In the genomic region with DNA sequence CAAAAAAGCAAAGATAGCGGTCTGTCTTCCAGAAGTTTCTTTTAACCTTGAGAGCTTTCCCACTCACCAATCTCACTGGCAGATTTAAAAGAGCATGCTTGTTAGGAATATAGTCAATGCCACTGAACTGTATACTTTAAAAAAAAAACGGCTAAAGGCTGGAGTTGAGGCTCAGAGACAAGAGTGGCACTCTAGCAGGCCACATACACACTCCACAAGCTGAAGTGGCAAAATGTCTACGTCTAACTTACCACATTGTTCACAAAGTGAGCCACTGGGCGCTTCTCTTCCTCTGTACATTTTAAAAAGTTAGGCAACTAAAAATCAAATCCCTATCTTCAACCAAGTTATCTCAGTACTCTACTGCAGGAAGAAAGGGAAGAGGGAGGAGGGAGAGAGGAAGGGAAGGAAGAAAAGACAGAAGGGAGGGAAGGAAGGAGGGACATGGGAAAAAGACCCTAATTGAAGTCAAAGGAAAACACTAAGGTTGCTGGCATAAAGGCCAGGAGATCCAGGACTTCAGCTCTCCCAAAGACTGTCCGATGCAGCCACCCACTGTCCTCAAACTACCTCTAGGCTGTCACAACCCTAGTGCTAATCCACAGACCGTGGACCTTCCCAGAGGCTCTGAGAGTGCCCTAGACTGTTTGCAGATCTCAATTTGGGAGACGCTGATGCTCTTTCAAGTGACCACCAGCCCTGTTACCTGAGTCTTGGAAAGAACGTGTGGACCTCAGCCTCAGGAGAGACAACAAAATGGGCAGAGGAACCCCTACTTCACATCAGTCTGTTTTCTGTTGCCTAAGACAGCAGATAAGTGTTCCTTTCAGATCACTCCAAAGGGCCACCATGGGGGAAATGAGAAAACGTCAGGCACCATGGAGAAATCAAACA, we compare ENCODE assay signal across 27 mouse cellular contexts. TPM values are rescaled to one million over a fixed set of nuclear protein-coding genes. Genes with fewer than 3 reads are reported as not detected.
A peak's percentile ranks its signal among the peaks of the same experiment; 100 is the strongest.
DNase-seq lines count a peak whose midpoint lies in the region; ATAC-seq and TF ChIP-seq lines count a peak whose summit lies in the region.
"Had no signal": no experiment of that assay in that cellular context is flagged by ENCODE, and none has a peak within 500 bp of the region (broad histone marks: within the 10 kb centered on the region; RNA-seq: fewer than 3 reads in every experiment).

No protein-coding gene starts in this region.

- H3K4me2 ChIP-seq in heart, embryonic 14.5 days (ENCODE audit: low read length), result peak overlapping the region; percentile 45
- 0 out of 2 replicates have a peak overlapping the region, but pooled peaks have one; percentile 4 for H3K4me2 ChIP-seq in lung, embryonic 16.5 days (ENCODE audit: low read depth, low read length)
- H3K4me2 ChIP-seq in heart, embryonic 16.5 days (ENCODE audit: low read depth, low read length), result peak overlapping the region; percentile 39
- H3K4me2 ChIP-seq: hindbrain, embryonic 14.5 days; liver, embryonic 12.5 days; midbrain, embryonic 12.5 days; neural tube, embryonic 12.5 days had no signal

- no peak for TF ChIP-seq CTCF in heart, adult 2 months (IDR thresholded peaks at IDR 0.05)
- TF ChIP-seq CTCF in lung, adult 2 months (IDR thresholded peaks at IDR 0.05; ENCODE audit: insufficient read depth, low read length), result no peak

- 71% methylated on average over 9 of the region's 9 CpGs for WGBS in heart, adult 2 months
- WGBS in heart, embryonic 14.5 days, result 40% methylated on average over 9 of the region's 9 CpGs
- WGBS in lung, embryonic 16.5 days, result 42% methylated on average over 9 of the region's 9 CpGs
- 75% methylated on average over 9 of the region's 9 CpGs for WGBS in lung, adult 2 months
- WGBS in heart, embryonic 16.5 days, result 41% methylated on average over 9 of the region's 9 CpGs

- intact Hi-C loops in heart, adult 2 months (cut with DNase I), result no loop called here
- intact Hi-C loops in heart, postnatal 14 days (cut with DNase I), result loop anchor here (5.0 kb wide), 1 partner anchor 90 kb away; no protein-coding TSS in a partner anchor

- no peaks in the 10 kb centered on the region for H3K79me2 ChIP-seq in heart, adult 2 months (replicated peaks; ENCODE audit: control insufficient read depth, insufficient read depth, low read length)

- H3K9ac ChIP-seq in heart, adult 2 months (ENCODE audit: low read depth, low read length), result no peak overlapping the region
- H3K9ac ChIP-seq in heart, embryonic 14.5 days (ENCODE audit: low read length), result peak overlapping the region; percentile 59
- H3K9ac ChIP-seq in lung, embryonic 16.5 days (ENCODE audit: low read length), result no peak overlapping the region; the same call in 1 of the 2 replicates
- H3K9ac ChIP-seq in heart, embryonic 16.5 days (ENCODE audit: low read length), result peak overlapping the region; percentile 65
- H3K9ac ChIP-seq: hindbrain, embryonic 14.5 days; liver, embryonic 12.5 days; liver, postnatal 0 days; midbrain, embryonic 12.5 days; neural tube, embryonic 12.5 days had no signal

- TF ChIP-seq POLR2A in heart, adult 2 months (IDR thresholded peaks at IDR 0.05; ENCODE audit: insufficient read depth, low read depth, low read length), result no peak
- no peak for TF ChIP-seq POLR2A in lung, adult 2 months (IDR thresholded peaks at IDR 0.05; ENCODE audit: borderline replicate concordance, extremely low read depth, low read depth, low read length)

- no peak overlapping the region for H3K4me3 ChIP-seq in heart, adult 2 months
- no peak overlapping the region for H3K4me3 ChIP-seq in heart, embryonic 14.5 days (ENCODE audit: control insufficient read depth in 1 of 2, insufficient read depth in 1 of 2, low read depth in 1 of 2, low read length in 2 of 2)
- H3K4me3 ChIP-seq in lung, embryonic 16.5 days (ENCODE audit: low read length), result no peak overlapping the region
- no peak overlapping the region for H3K4me3 ChIP-seq in lung, adult 2 months (replicated peaks; ENCODE audit: extremely low read depth, low read depth, low read length)
- H3K4me3 ChIP-seq in heart, embryonic 16.5 days (ENCODE audit: low read length), result peak overlapping the region; percentile 5; the same call in 1 of the 2 replicates
- H3K4me3 ChIP-seq: erythroblast, embryonic 14.5 days; gastrocnemius, adult 2 months; liver, embryonic 12.5 days; midbrain, embryonic 12.5 days; myocyte; neural tube, embryonic 12.5 days had no signal

- H3K9me3 ChIP-seq in heart, embryonic 14.5 days (ENCODE audit: control insufficient read depth, low read length), result no peaks in the 10 kb centered on the region
- no peaks in the 10 kb centered on the region for H3K9me3 ChIP-seq in lung, embryonic 16.5 days (ENCODE audit: control insufficient read depth, low read length)
- H3K9me3 ChIP-seq in heart, embryonic 16.5 days (replicated peaks; ENCODE audit: control insufficient read depth, low read length), result no peaks in the 10 kb centered on the region
- H3K9me3 ChIP-seq: liver, embryonic 12.5 days; midbrain, embryonic 12.5 days; neural tube, embryonic 12.5 days had no signal

- ATAC-seq in heart, embryonic 14.5 days (ENCODE audit: insufficient number of reproducible peaks, insufficient read depth, low FRiP score, low read depth), result no peak
- ATAC-seq in lung, embryonic 16.5 days (ENCODE audit: low read depth), result no peak
- ATAC-seq in heart, embryonic 16.5 days (replicated peaks; ENCODE audit: extremely low read depth, insufficient read depth, low FRiP score), result no peak
- ATAC-seq: forebrain, embryonic 16.5 days; intestine, postnatal 0 days; liver, embryonic 12.5 days; liver, postnatal 0 days had no signal

- TF ChIP-seq EP300 in heart, adult 2 months (IDR thresholded peaks at IDR 0.05; ENCODE audit: insufficient read depth, low read depth, low read length), result no peak

- no peak for DNase-seq in heart, adult 2 months
- no peak for DNase-seq in heart, postnatal 4 days
- no peak for DNase-seq in heart, postnatal 14 days
- no peak for DNase-seq in lung, adult 2 months
- DNase-seq: adrenal gland, adult 8-10 months; cerebellum, adult 2 months; cerebellum, postnatal 14 days; gastrocnemius, adult 2 months; gastrocnemius, postnatal 36 days; kidney, postnatal 4 days; left cerebral cortex, postnatal 4 days; liver, postnatal 0 days; right cerebral cortex, postnatal 4 days had no signal

- H3K36me3 ChIP-seq in heart, adult 2 months (ENCODE audit: control insufficient read depth, insufficient read depth, low read length), result peaks cover 11% of the 10 kb centered on the region
- H3K36me3 ChIP-seq in heart, embryonic 14.5 days (ENCODE audit: control insufficient read depth, insufficient read depth, low read length), result peaks cover 3% of the 10 kb centered on the region; the same call in 1 of the 2 replicates
- no peaks in the 10 kb centered on the region for H3K36me3 ChIP-seq in lung, embryonic 16.5 days (ENCODE audit: control insufficient read depth, insufficient read depth, low read length)
- no peaks in the 10 kb centered on the region for H3K36me3 ChIP-seq in heart, embryonic 16.5 days (ENCODE audit: control insufficient read depth, insufficient read depth)
- H3K36me3 ChIP-seq: G1E; liver, embryonic 12.5 days; neural tube, embryonic 12.5 days had no signal

- peak overlapping the region; percentile 4; the same call in 1 of the 2 replicates for H3K27ac ChIP-seq in heart, adult 2 months
- H3K27ac ChIP-seq in heart, embryonic 14.5 days (replicated peaks in 1 of 2; ENCODE audit: control insufficient read depth in 1 of 2, insufficient read depth in 1 of 2, low read depth in 2 of 2, low read length in 2 of 2), result peak overlapping the region; percentile 81 to 89
- H3K27ac ChIP-seq in lung, embryonic 16.5 days (ENCODE audit: low read length), result peak overlapping the region; percentile 61
- peak overlapping the region; percentile 93 for H3K27ac ChIP-seq in heart, embryonic 16.5 days (ENCODE audit: low read length)
- H3K27ac ChIP-seq: gastrocnemius, adult 2 months; hindbrain, embryonic 14.5 days; kidney, postnatal 0 days; liver, embryonic 12.5 days; midbrain, embryonic 12.5 days; neural tube, embryonic 12.5 days; stomach, postnatal 0 days had no signal

- no peaks in the 10 kb centered on the region for H3K27me3 ChIP-seq in heart, adult 2 months (ENCODE audit: control insufficient read depth, insufficient read depth, low read length)
- H3K27me3 ChIP-seq in heart, embryonic 14.5 days (ENCODE audit: control insufficient read depth, insufficient read depth, low read length), result no peaks in the 10 kb centered on the region
- H3K27me3 ChIP-seq in lung, embryonic 16.5 days (ENCODE audit: control insufficient read depth, insufficient read depth, low read depth, low read length), result no peaks in the 10 kb centered on the region
- H3K27me3 ChIP-seq in heart, embryonic 16.5 days (ENCODE audit: control insufficient read depth, insufficient read depth, low read length), result no peaks in the 10 kb centered on the region
- H3K27me3 ChIP-seq: midbrain, embryonic 12.5 days; neural tube, embryonic 12.5 days had no signal

- H3K4me1 ChIP-seq in heart, adult 2 months (ENCODE audit: control insufficient read depth, insufficient read depth, low read length), result peaks cover 16% of the 10 kb centered on the region
- peaks cover 42 to 61% of the 10 kb centered on the region in 2 experiments for H3K4me1 ChIP-seq in heart, embryonic 14.5 days (ENCODE audit: control insufficient read depth in 2 of 2, insufficient read depth in 2 of 2, low read length in 2 of 2)
- H3K4me1 ChIP-seq in lung, embryonic 16.5 days (replicated peaks; ENCODE audit: control insufficient read depth, insufficient read depth, low read length), result peaks cover 25% of the 10 kb centered on the region
- peaks cover 6% of the 10 kb centered on the region for H3K4me1 ChIP-seq in lung, adult 2 months (ENCODE audit: control insufficient read depth, insufficient read depth, low read length)
- H3K4me1 ChIP-seq in heart, embryonic 16.5 days (ENCODE audit: control insufficient read depth, insufficient read depth, low read length), result peaks cover 59% of the 10 kb centered on the region

RNA-seq across cellular contexts. Expression of a gene that starts 4.7 kb away (rescaled TPM):
- total RNA-seq in heart, adult 2 months (2021), result 10 to 100 TPM; 80.9 to 85.2 TPM
- polyA plus RNA-seq in heart, adult 2 months (2012; rRNA removed), result 26.4 and 34.2 TPM in 2 replicates
- 100 to 1,000 TPM; 160 to 163 TPM for total RNA-seq in heart, postnatal 4 days (2021)
- polyA plus RNA-seq in heart, embryonic 14.5 days (2014; fragmentation: Nextera tagmentation; extraction: Ambion mirVana), result 89.0 and 90.8 TPM in 2 replicates
- 100 to 1,000 TPM in 1 of 2 experiments, 10 to 100 TPM in 1; 95.6 to 106 TPM for total RNA-seq in heart, postnatal 14 days (2021)
- polyA plus RNA-seq in lung, embryonic 16.5 days (2015; fragmentation: Nextera tagmentation; extraction: Ambion mirVana), result 7.9 and 13.0 TPM in 2 replicates
- polyA plus RNA-seq in lung, adult 2 months (2012; rRNA removed), result 3.6 TPM in 2 replicates
- 61.8 and 66.0 TPM in 2 replicates for polyA plus RNA-seq in heart, embryonic 16.5 days (2015; fragmentation: Nextera tagmentation; extraction: Ambion mirVana)
- polyA plus RNA-seq: erythroblast, embryonic 14.5 days; G1E had no signal

Comparison
In these comparisons a context has a peak if more than half of its experiments do, and no peak if none do; other contexts are left out.
1. H3K9ac ChIP-seq: peak in heart, embryonic 14.5 days (single experiment) and heart, embryonic 16.5 days (single experiment); none in heart, adult 2 months (single experiment) and lung, embryonic 16.5 days (single experiment).
2. H3K27ac ChIP-seq: peak in every context shown above with its lines; median percentile 93 in heart, embryonic 16.5 days; 85 in heart, embryonic 14.5 days; 61 in lung, embryonic 16.5 days; 4 in heart, adult 2 months.
3. Peak in every context shown above with its lines, with median percentiles within 50 percentile points of each other: H3K4me2 ChIP-seq.